Mouse (Mus musculus): ENCODE results near the gene Mtch1. TPM values are rescaled to one million over a fixed set of nuclear protein-coding genes. Genes with fewer than 3 reads are reported as not detected.
A peak's percentile ranks its signal among the peaks of the same experiment; 100 is the strongest.

The Mtch1 gene
- polyA plus RNA-seq, 1 experiment from 2014 or later, result 350 TPM

GRCm38 (mm10) chr17:29393335-29394089 lies 45.8 kb upstream of the Mtch1 start:
- WGBS, result 50% methylated on average over 14 of the region's 14 CpGs
- DNase-seq (ENCODE audit: low spot score) (peak; percentile 69), ATAC-seq (peak; percentile 18; the same call in 1 of the 2 replicates)
- H3K9ac ChIP-seq (replicated peaks; ENCODE audit: low read depth), result no peak overlapping the region
- no peak overlapping the region for H3K4me2 ChIP-seq (replicated peaks; ENCODE audit: low read depth, low read length)
- H3K36me3 ChIP-seq (ENCODE audit: insufficient read depth, low read length), result no peaks in the 10 kb centered on the region
- no peaks in the 10 kb centered on the region for H3K27me3 ChIP-seq (replicated peaks; ENCODE audit: insufficient read depth, low read length)
- TF ChIP-seq CTCF (IDR thresholded peaks at IDR 0.05), result no peak
- TF ChIP-seq EP300 (IDR thresholded peaks at IDR 0.05), result no peak; the same call in 1 of the 2 replicates
- H3K4me3 ChIP-seq (ENCODE audit: low read depth, low read length), result no peak overlapping the region
- peak overlapping the region; percentile 40; the same call in 1 of the 2 replicates for H3K27ac ChIP-seq (ENCODE audit: low read length)
- peaks cover 20% of the 10 kb centered on the region; the same call in 1 of the 2 replicates for H3K4me1 ChIP-seq (ENCODE audit: insufficient read depth, low read depth, low read length)
- H3K9me3 ChIP-seq (ENCODE audit: low read length), result no peaks in the 10 kb centered on the region

GRCm38 (mm10) chr17:29391280-29391679 lies 43.5 kb upstream of the Mtch1 start:
- no peaks in the 10 kb centered on the region for H3K36me3 ChIP-seq (ENCODE audit: insufficient read depth, low read length)
- TF ChIP-seq CTCF (IDR thresholded peaks at IDR 0.05), result no peak
- TF ChIP-seq EP300 (IDR thresholded peaks at IDR 0.05), result no peak
- H3K27me3 ChIP-seq (replicated peaks; ENCODE audit: insufficient read depth, low read length), result no peaks in the 10 kb centered on the region
- H3K4me1 ChIP-seq (ENCODE audit: insufficient read depth, low read depth, low read length), result peaks cover 11% of the 10 kb centered on the region; the same call in 1 of the 2 replicates
- ATAC-seq (no peak), DNase-seq (ENCODE audit: low spot score) (no peak)
- no peak overlapping the region for H3K27ac ChIP-seq (ENCODE audit: low read length)
- H3K9ac ChIP-seq (replicated peaks; ENCODE audit: low read depth), result no peak overlapping the region
- no peak overlapping the region for H3K4me2 ChIP-seq (replicated peaks; ENCODE audit: low read depth, low read length)
- no peak overlapping the region for H3K4me3 ChIP-seq (ENCODE audit: low read depth, low read length)
- 54% methylated on average over 8 of the region's 8 CpGs for WGBS
- no peaks in the 10 kb centered on the region for H3K9me3 ChIP-seq (ENCODE audit: low read length)

GRCm38 (mm10) chr17:29388978-29389377 lies 41.2 kb upstream of the Mtch1 start:
- no peak for ATAC-seq
- no peak for TF ChIP-seq EP300 (IDR thresholded peaks at IDR 0.05)
- no peak for TF ChIP-seq CTCF (IDR thresholded peaks at IDR 0.05)
- Histone ChIP-seq H3K9ac (replicated peaks; ENCODE audit: low read depth) (no peak overlapping the region), H3K4me3 (ENCODE audit: low read depth, low read length) (no peak overlapping the region), H3K4me1 (ENCODE audit: insufficient read depth, low read depth, low read length) (peaks cover 7% of the 10 kb centered on the region; the same call in 1 of the 2 replicates), H3K27me3 (replicated peaks; ENCODE audit: insufficient read depth, low read length) (no peaks in the 10 kb centered on the region), H3K36me3 (ENCODE audit: insufficient read depth, low read length) (no peaks in the 10 kb centered on the region), H3K27ac (ENCODE audit: low read length) (no peak overlapping the region), H3K9me3 (ENCODE audit: low read length) (no peaks in the 10 kb centered on the region), H3K4me2 (replicated peaks; ENCODE audit: low read depth, low read length) (no peak overlapping the region)
- DNase-seq (ENCODE audit: low spot score), result no peak
- WGBS, result 80% methylated on average over 11 of the region's 11 CpGs

- TF ChIP-seq CTCF (IDR thresholded peaks at IDR 0.05) (no peak), EP300 (IDR thresholded peaks at IDR 0.05) (no peak)
- DNase-seq (ENCODE audit: low spot score), result no peak
- H3K9ac ChIP-seq (replicated peaks; ENCODE audit: low read depth), result no peak overlapping the region
- H3K27ac ChIP-seq (ENCODE audit: low read length), result no peak overlapping the region
- no peaks in the 10 kb centered on the region for H3K36me3 ChIP-seq (ENCODE audit: insufficient read depth, low read length)
- no peak for ATAC-seq
- H3K27me3 ChIP-seq (replicated peaks; ENCODE audit: insufficient read depth, low read length), result no peaks in the 10 kb centered on the region
- WGBS, result 67% methylated on average over 6 of the region's 6 CpGs
- H3K4me1 ChIP-seq (ENCODE audit: insufficient read depth, low read depth, low read length), result no peaks in the 10 kb centered on the region
- H3K4me3 ChIP-seq (ENCODE audit: low read depth, low read length), result no peak overlapping the region
- H3K9me3 ChIP-seq (ENCODE audit: low read length), result no peaks in the 10 kb centered on the region
- H3K4me2 ChIP-seq (replicated peaks; ENCODE audit: low read depth, low read length), result no peak overlapping the region
Observed at GRCm38 (mm10) chr17:29385746-29386145, 38.0 kb upstream of the Mtch1 start.

GRCm38 (mm10) chr17:29384850-29385438 lies 37.2 kb upstream of the Mtch1 start:
- H3K4me2 ChIP-seq (replicated peaks; ENCODE audit: low read depth, low read length), result no peak overlapping the region
- WGBS, result 27% methylated on average over 5 of the region's 5 CpGs
- H3K9me3 ChIP-seq (ENCODE audit: low read length), result no peaks in the 10 kb centered on the region
- no peaks in the 10 kb centered on the region for H3K36me3 ChIP-seq (ENCODE audit: insufficient read depth, low read length)
- TF ChIP-seq CTCF (IDR thresholded peaks at IDR 0.05) (no peak), EP300 (IDR thresholded peaks at IDR 0.05) (no peak)
- DNase-seq (ENCODE audit: low spot score) (no peak), ATAC-seq (no peak)
- H3K27me3 ChIP-seq (replicated peaks; ENCODE audit: insufficient read depth, low read length), result no peaks in the 10 kb centered on the region
- H3K4me1 ChIP-seq (ENCODE audit: insufficient read depth, low read depth, low read length), result no peaks in the 10 kb centered on the region
- no peak overlapping the region for H3K9ac ChIP-seq (replicated peaks; ENCODE audit: low read depth)
- H3K4me3 ChIP-seq (ENCODE audit: low read depth, low read length), result no peak overlapping the region
- no peak overlapping the region for H3K27ac ChIP-seq (ENCODE audit: low read length)

- no peak overlapping the region for H3K27ac ChIP-seq (ENCODE audit: low read length)
- no peak overlapping the region for H3K4me2 ChIP-seq (replicated peaks; ENCODE audit: low read depth, low read length)
- no peaks in the 10 kb centered on the region for H3K36me3 ChIP-seq (ENCODE audit: insufficient read depth, low read length)
- DNase-seq (ENCODE audit: low spot score) (no peak), ATAC-seq (no peak)
- H3K27me3 ChIP-seq (replicated peaks; ENCODE audit: insufficient read depth, low read length), result no peaks in the 10 kb centered on the region
- H3K9me3 ChIP-seq (ENCODE audit: low read length), result no peaks in the 10 kb centered on the region
- H3K4me1 ChIP-seq (ENCODE audit: insufficient read depth, low read depth, low read length), result no peaks in the 10 kb centered on the region
- 62% methylated on average over 9 of the region's 9 CpGs for WGBS
- no peak overlapping the region for H3K4me3 ChIP-seq (ENCODE audit: low read depth, low read length)
- H3K9ac ChIP-seq (replicated peaks; ENCODE audit: low read depth), result no peak overlapping the region
- TF ChIP-seq CTCF (IDR thresholded peaks at IDR 0.05) (no peak), EP300 (IDR thresholded peaks at IDR 0.05) (no peak)
Observed at GRCm38 (mm10) chr17:29383923-29384322, 36.2 kb upstream of the Mtch1 start.
